Mouse (Mus musculus) CH12.LX (cell line): ENCODE data around the gene Dnlz. TPM values are rescaled to one million over a fixed set of nuclear protein-coding genes. Genes with fewer than 3 reads are reported as not detected.

ENCODE experiments used
- DNase-seq: peaks from one replicate; pipeline ENCODE4 v3.0.0-alpha.2; 2013; ENCODE audit errors: extremely low read depth
- H3K27ac ChIP-seq: 2 replicates; pipeline ENCODE4 v1.5.1; 2012; ENCODE audit warnings: low read depth, mild to moderate bottlenecking, control low read depth, moderate library complexity; ENCODE audit not compliant: insufficient read depth
- H3K27me3 ChIP-seq: replicated peaks from 2 replicates; pipeline ENCODE3; 2012; ENCODE audit warnings: inconsistent platforms
- H3K36me3 ChIP-seq, 2 experiments: replicated peaks in 1 of 2; 2 replicates each; pipeline versions ENCODE3 to v1.6.1; 2012; ENCODE audit warnings: inconsistent platforms in 1 of 2, low read length in 1 of 2, mild to moderate bottlenecking in 1 of 2, mixed read lengths in 1 of 2, moderate library complexity in 1 of 2; ENCODE audit not compliant: control insufficient read depth in 1 of 2, insufficient read depth in 1 of 2
- H3K4me1 ChIP-seq, 2 experiments: 2 replicates each; pipeline ENCODE4 v1.6.1; 2012; ENCODE audit warnings: inconsistent platforms in 1 of 2, moderate library complexity in 1 of 2; ENCODE audit not compliant: insufficient read depth in 2 of 2, control insufficient read depth in 1 of 2
- H3K4me2 ChIP-seq: 2 replicates; pipeline ENCODE4 v1.6.1; 2012; ENCODE audit warnings: low read depth, mild to moderate bottlenecking, control low read depth; ENCODE audit not compliant: poor library complexity, insufficient read depth, severe bottlenecking
- H3K4me3 ChIP-seq, 3 experiments: fragments of 150-350 bp in 1 of 3; sonication (generic) in 1 of 3; replicated peaks in 1 of 3; 2 replicates each; pipeline versions ENCODE3 to v1.5.1; 2011 to 2012; ENCODE audit warnings: low read depth in 2 of 3, low read length in 2 of 3, mild to moderate bottlenecking in 2 of 3, moderate library complexity in 2 of 3, control low read depth in 1 of 3, improper control_type of control experiment in 1 of 3, inconsistent platforms in 1 of 3, mixed read lengths in 1 of 3; ENCODE audit not compliant: poor library complexity in 1 of 3
- H3K79me2 ChIP-seq: replicated peaks from 2 replicates; pipeline ENCODE4 v1.6.1; 2012; ENCODE audit warnings: mild to moderate bottlenecking, moderate library complexity; ENCODE audit not compliant: control insufficient read depth, poor library complexity, insufficient read depth, severe bottlenecking; ENCODE audit errors: extremely low read depth
- H3K9ac ChIP-seq: 2 replicates; pipeline ENCODE4 v1.6.1; 2012; ENCODE audit warnings: low read depth, mild to moderate bottlenecking, control low read depth, moderate library complexity; ENCODE audit not compliant: insufficient read depth
- H3K9me3 ChIP-seq: replicated peaks from 2 replicates; pipeline ENCODE3; 2012; ENCODE audit warnings: low read length, inconsistent platforms, mixed read lengths
- CTCF ChIP-seq, 2 experiments: IDR thresholded peaks in 1 of 2; conservative IDR thresholded peaks in 1 of 2; 2 replicates each; pipeline ENCODE4 v1.5.1; 2011 to 2012; ENCODE audit warnings: low read depth in 2 of 2, low read length in 2 of 2, improper control_type of control experiment in 1 of 2, inconsistent platforms in 1 of 2, mild to moderate bottlenecking in 1 of 2, moderate library complexity in 1 of 2
- E2F4 ChIP-seq: IDR thresholded peaks from 2 replicates; pipeline ENCODE4 v1.6.1; 2011; ENCODE audit warnings: low read depth, low read length, improper control_type of control experiment; ENCODE audit not compliant: insufficient replicate concordance
- ELF1 ChIP-seq: IDR thresholded peaks from 2 replicates; pipeline ENCODE4 v1.6.1; 2014; ENCODE audit warnings: low read depth, mild to moderate bottlenecking, inconsistent platforms, low read length, improper control_type of control experiment
- EP300 ChIP-seq: IDR thresholded peaks from 2 replicates; pipeline ENCODE4 v1.6.1; 2011; ENCODE audit warnings: low read length, improper control_type of control experiment
- ETS1 ChIP-seq: conservative IDR thresholded peaks from 2 replicates; pipeline ENCODE4 v1.6.1; 2012; ENCODE audit warnings: low read depth, mild to moderate bottlenecking, inconsistent platforms, low read length, improper control_type of control experiment, moderate library complexity
- HCFC1 ChIP-seq: IDR thresholded peaks from 2 replicates; pipeline ENCODE4 v1.6.1; 2012; ENCODE audit warnings: low read depth, mild to moderate bottlenecking, inconsistent platforms, low read length, improper control_type of control experiment
- JUND ChIP-seq: conservative IDR thresholded peaks from 2 replicates; pipeline ENCODE4 v1.6.1; 2011; ENCODE audit warnings: low read depth, low read length, improper control_type of control experiment
- KAT2A ChIP-seq: IDR thresholded peaks from 2 replicates; pipeline ENCODE4 v1.6.1; 2012; ENCODE audit warnings: low read length, improper control_type of control experiment, inconsistent platforms; ENCODE audit not compliant: insufficient replicate concordance
- MAFK ChIP-seq: IDR thresholded peaks from 2 replicates; pipeline ENCODE4 v1.6.1; 2011; ENCODE audit warnings: low read length, improper control_type of control experiment; ENCODE audit not compliant: insufficient replicate concordance
- MAZ ChIP-seq: IDR thresholded peaks from 2 replicates; pipeline ENCODE4 v1.6.1; 2012; ENCODE audit warnings: low read depth, mild to moderate bottlenecking, inconsistent platforms, low read length, improper control_type of control experiment, moderate library complexity
- MYC ChIP-seq: IDR thresholded peaks from 2 replicates; pipeline ENCODE4 v1.6.1; 2011; ENCODE audit warnings: low read depth, mild to moderate bottlenecking, improper control_type of control experiment, low read length
- PAX5 ChIP-seq: IDR thresholded peaks from 2 replicates; pipeline ENCODE4 v1.6.1; 2012; ENCODE audit warnings: low read length, inconsistent platforms, mixed read lengths
- POLR2A ChIP-seq: IDR thresholded peaks from 2 replicates; pipeline ENCODE4 v1.6.1; 2011; ENCODE audit warnings: low read depth, mild to moderate bottlenecking, improper control_type of control experiment, low read length
- POLR2AphosphoS2 ChIP-seq: IDR thresholded peaks from 2 replicates; pipeline ENCODE4 v1.6.1; 2011; ENCODE audit warnings: low read depth, low read length, improper control_type of control experiment
- RAD21 ChIP-seq: IDR thresholded peaks from 2 replicates; pipeline ENCODE4 v1.6.1; 2011; ENCODE audit warnings: low read depth, mild to moderate bottlenecking, low read length, improper control_type of control experiment, moderate library complexity
- SMC3 ChIP-seq: IDR thresholded peaks from 2 replicates; pipeline ENCODE4 v1.6.1; 2011; ENCODE audit warnings: low read depth, low read length, improper control_type of control experiment
- ZC3H11A ChIP-seq: IDR thresholded peaks from 2 replicates; pipeline ENCODE4 v1.6.1; 2012; ENCODE audit warnings: low read depth, mild to moderate bottlenecking, inconsistent platforms, low read length, improper control_type of control experiment
- ZMIZ1 ChIP-seq: IDR thresholded peaks from 2 replicates; pipeline ENCODE4 v1.6.1; 2012; ENCODE audit warnings: low read depth, mild to moderate bottlenecking, inconsistent platforms, low read length, improper control_type of control experiment
- ZNF384 ChIP-seq: IDR thresholded peaks from 2 replicates; pipeline ENCODE4 v1.6.1; 2012; ENCODE audit warnings: low read depth, low read length, improper control_type of control experiment, inconsistent platforms
- dilution Hi-C: fragments of 300-500 bp; cut with MboI; formaldehyde crosslinking; loops from 2 replicates; pipeline ENCODE4 v1.14.3; 2020; ENCODE audit warnings: low sequenced_read_pairs; ENCODE audit not compliant: extremely low pct_unique_long_range_greater_than_20kb, extremely low pct_ligation_motif_present
- in situ Hi-C: fragments of 300-500 bp; cut with MboI; formaldehyde crosslinking; loops from 3 replicates; pipeline ENCODE4 v1.14.3; 2019; ENCODE audit warnings: low sequenced_read_pairs, low pct_ligation_motif_present, low pct_unique_long_range_greater_than_20kb, mixed read lengths
- polyA plus RNA-seq: library from polyadenylated mRNA; unstranded; fragments of >175 nt; gene quantifications from 2 replicates; pipeline ENCODE4 v1.2.1, GENCODE M21; 2012; ENCODE audit warnings: low read depth; ENCODE audit not compliant: insufficient read length
- total RNA-seq, 2 experiments: library from RNA; depleted of rRNA; stranded (reverse); fragments of 300-350 nt in 1 of 2; fragments of >200 nt in 1 of 2; gene quantifications; 2 replicates each; pipeline ENCODE4 v1.2.3; 2012 to 2014

Dnlz gene
- total and polyA plus RNA-seq, 3 experiments, result 15.1 to 17.8 (median 17.1) TPM

DNA sequence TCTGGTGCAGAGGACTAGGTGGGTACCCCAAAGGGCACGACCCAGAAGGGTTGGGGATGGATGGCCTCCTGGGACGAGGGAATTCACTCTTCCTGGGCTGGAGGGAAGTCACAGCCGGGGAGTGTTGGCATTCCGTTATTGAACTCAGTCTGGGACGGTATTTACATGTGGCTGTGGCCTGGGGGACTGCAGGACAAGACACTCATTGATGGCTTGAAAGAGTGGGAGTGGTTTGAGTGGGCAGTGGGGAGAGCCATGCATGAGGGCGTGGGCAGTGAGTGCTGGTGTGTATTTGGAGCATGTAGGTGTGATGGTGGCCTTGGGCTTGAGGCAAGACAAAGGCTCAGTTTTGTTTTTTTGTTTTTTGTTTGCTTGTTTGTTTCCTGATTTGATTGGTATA, 21.2 kb downstream of the Dnlz start:
- dilution Hi-C loops (no loop called here), in situ Hi-C loops (no loop called here)
- Histone ChIP-seq H3K4me3 (no peak overlapping the region), H3K27me3 (no peaks in the 10 kb centered on the region), H3K36me3 (no peaks in the 10 kb centered on the region), H3K4me2 (no peak overlapping the region), H3K4me1 (peaks cover 3 to 44% of the 10 kb centered on the region in 2 experiments), H3K27ac (no peak overlapping the region), H3K9ac (no peak overlapping the region), H3K9me3 (no peaks in the 10 kb centered on the region), H3K79me2 (no peaks in the 10 kb centered on the region)
- TF ChIP-seq E2F4 (no peak), MYC (no peak), RAD21 (no peak), ZNF384 (no peak), EP300 (no peak), SMC3 (no peak), CTCF (conservative IDR thresholded peaks at IDR 0.05 in 1 of 2, IDR thresholded peaks at IDR 0.05 in 1 of 2; ENCODE audit: low read depth in 2 of 2, low read length in 2 of 2) (no peak), ELF1 (no peak), MAZ (no peak), ETS1 (no peak), ZMIZ1 (no peak), ZC3H11A (no peak)
- no peak for DNase-seq

GRCm38 (mm10) chr2:26330056-26330468, 21.8 kb downstream of the Dnlz start:
- Histone ChIP-seq H3K4me2 (no peak overlapping the region), H3K4me1 (peaks cover 3 to 50% of the 10 kb centered on the region in 2 experiments), H3K4me3 (no peak overlapping the region), H3K27me3 (no peaks in the 10 kb centered on the region), H3K27ac (no peak overlapping the region), H3K9ac (no peak overlapping the region)
- in situ Hi-C loops, result no loop called here
- DNase-seq, result no peak
- dilution Hi-C loops, result no loop called here
- TF ChIP-seq POLR2AphosphoS2 (no peak), JUND (no peak), POLR2A (no peak), KAT2A (no peak), SMC3 (no peak), PAX5 (no peak), MAFK (no peak), HCFC1 (no peak)
- TF ChIP-seq, all 38 proteins: peak for 0
- Histone ChIP-seq H3K9me3 (no peaks in the 10 kb centered on the region), H3K79me2 (no peaks in the 10 kb centered on the region), H3K36me3 (no peaks in the 10 kb centered on the region)
